Mouse (Mus musculus) limb, embryonic 15.5 days (tissue): Measurements from ENCODE around the gene Lrrc32. TPM values are rescaled to one million over a fixed set of nuclear protein-coding genes. Genes with fewer than 3 reads are reported as not detected.

Experiments used
- ATAC-seq: fragments of 200-750 bp; cut with Nextera tagmentation; 2 replicates; pipeline ENCODE4 v1.8.0; 2017; ENCODE audit warnings: low read depth, moderate TSS enrichment; ENCODE audit not compliant: insufficient number of reproducible peaks, low FRiP score, low TSS enrichment
- H3K27ac ChIP-seq: fragments of 300-500 bp; sonication (generic); 2 replicates; pipeline ENCODE4 v1.5.1; 2015; ENCODE audit warnings: moderate library complexity, mild to moderate bottlenecking, inconsistent platforms
- H3K27me3 ChIP-seq: fragments of 300-500 bp; sonication (generic); 2 replicates; pipeline ENCODE4 v1.6.1; 2015; ENCODE audit warnings: inconsistent platforms
- H3K36me3 ChIP-seq: fragments of 300-500 bp; sonication (generic); 2 replicates; pipeline ENCODE4 v1.6.1; 2015; ENCODE audit warnings: inconsistent platforms
- H3K4me1 ChIP-seq: fragments of 300-500 bp; sonication (generic); 2 replicates; pipeline ENCODE4 v1.6.1; 2015; ENCODE audit warnings: inconsistent platforms
- H3K4me2 ChIP-seq: fragments of 300-500 bp; sonication (generic); 2 replicates; pipeline ENCODE4 v1.6.1; 2015; ENCODE audit warnings: mild to moderate bottlenecking, inconsistent platforms
- H3K4me3 ChIP-seq: fragments of 300-500 bp; sonication (generic); 2 replicates; pipeline ENCODE4 v1.5.1; 2015; ENCODE audit warnings: mild to moderate bottlenecking, inconsistent platforms
- H3K9ac ChIP-seq: fragments of 300-500 bp; sonication (generic); 2 replicates; pipeline ENCODE4 v1.6.1; 2015; ENCODE audit warnings: inconsistent platforms
- H3K9me3 ChIP-seq: fragments of 300-500 bp; sonication (generic); 2 replicates; pipeline ENCODE4 v1.6.1; 2016; ENCODE audit warnings: inconsistent platforms
- WGBS: fragments of 180-500 bp; shearing (Covaris S2); methylation state at CpG from one replicate; pipeline ENCODE4 v1.1.7; 2015; 5-methylcytosine and 5-hydroxymethylcytosine counted together
- polyA plus RNA-seq: library from polyadenylated mRNA; unstranded; fragments of >200 nt; fragmentation: Nextera tagmentation; extraction: Ambion mirVana; gene quantifications from 2 replicates; pipeline ENCODE4 v1.2.1, GENCODE M21; 2015

Gene Lrrc32
- polyA plus RNA-seq, 1 experiment from 2014 or later = 8.8 TPM

DNA sequence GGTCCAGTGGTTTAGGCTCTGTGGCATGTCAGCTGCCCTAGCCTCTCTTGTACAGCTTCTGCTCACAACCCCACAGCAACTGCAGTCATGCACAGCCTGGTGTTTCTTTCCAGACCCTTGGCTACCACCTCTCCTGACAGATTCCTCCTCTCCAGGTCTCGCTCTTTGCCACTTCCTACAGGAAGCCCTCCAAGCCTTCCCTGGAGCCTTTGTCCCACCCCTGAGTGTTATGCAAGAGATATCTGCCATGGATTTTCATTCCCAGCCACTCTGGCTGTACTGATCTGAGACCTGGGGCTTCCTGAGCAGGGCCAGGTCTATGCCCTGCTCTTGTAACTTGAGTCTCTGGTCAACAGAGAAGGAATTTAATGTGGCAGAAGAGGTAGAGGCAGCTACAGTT, 8.6 kb upstream of the Lrrc32 start:
- Histone ChIP-seq H3K36me3 (no peaks in the 10 kb centered on the region), H3K27ac (no peak overlapping the region), H3K9ac (no peak overlapping the region), H3K4me2 (no peak overlapping the region), H3K9me3 (no peaks in the 10 kb centered on the region), H3K4me1 (peaks cover 24% of the 10 kb centered on the region), H3K27me3 (peaks cover 13% of the 10 kb centered on the region), H3K4me3 (no peak overlapping the region)
- WGBS = 88% methylated on average over 1 of the region's 1 CpGs
- no peak for ATAC-seq

DNA sequence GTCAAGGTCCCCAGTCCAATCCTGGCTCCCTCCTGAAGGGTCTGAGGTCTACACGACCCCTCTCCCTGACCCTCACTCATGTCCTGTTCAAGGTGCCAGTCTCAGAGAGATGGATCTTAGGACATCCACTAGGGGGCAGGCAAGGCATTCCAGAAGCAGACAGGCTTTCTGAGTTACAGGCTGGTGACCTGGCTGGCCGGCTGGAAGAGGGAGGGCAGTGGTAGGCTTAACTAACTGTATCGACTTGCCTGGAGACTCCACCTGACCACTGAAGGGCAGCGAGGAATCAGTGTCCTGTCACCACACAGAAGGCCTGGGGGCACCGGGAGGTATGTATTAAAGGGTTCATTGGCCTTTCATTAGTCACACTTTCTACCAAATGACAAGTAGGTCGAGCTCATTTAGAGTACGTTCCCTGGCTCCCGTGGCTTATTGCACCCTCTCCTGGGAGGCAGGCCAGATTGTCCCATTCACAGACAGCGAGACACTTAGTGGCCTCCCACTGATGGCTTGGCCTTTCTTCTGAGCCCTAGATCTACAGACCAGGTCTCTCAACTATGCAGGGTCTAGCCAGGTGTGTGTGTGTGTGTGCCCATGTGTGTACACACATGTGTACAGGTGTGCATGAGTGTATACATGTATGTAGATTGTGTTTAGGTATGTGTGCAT, 7.9 kb upstream of the Lrrc32 start:
- Histone ChIP-seq H3K27ac (no peak overlapping the region), H3K4me2 (no peak overlapping the region), H3K4me3 (no peak overlapping the region), H3K4me1 (peaks cover 24% of the 10 kb centered on the region), H3K27me3 (peaks cover 13% of the 10 kb centered on the region), H3K9me3 (no peaks in the 10 kb centered on the region), H3K9ac (no peak overlapping the region), H3K36me3 (no peaks in the 10 kb centered on the region)
- ATAC-seq = no peak
- WGBS = 21% methylated on average over 9 of the region's 9 CpGs

DNA sequence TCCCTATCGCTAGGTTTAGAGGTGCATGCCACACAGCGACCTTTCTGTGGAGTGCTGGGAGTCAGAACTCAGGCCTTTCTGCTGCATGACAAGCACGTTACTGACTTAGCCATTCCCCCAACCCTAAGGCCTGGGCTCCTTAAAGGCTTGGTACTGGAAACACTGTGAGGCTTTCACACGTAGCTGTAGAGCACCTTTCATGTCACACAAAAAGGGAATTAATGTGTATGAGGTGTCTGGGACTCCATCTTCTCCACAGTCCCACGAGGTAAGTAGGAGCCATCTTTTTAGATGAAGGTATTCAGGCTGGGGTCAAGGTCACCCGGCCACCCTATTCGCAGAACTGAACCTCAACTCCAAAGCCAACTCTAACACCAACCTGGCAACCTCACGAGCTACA, 7.2 kb upstream of the Lrrc32 start:
- no peaks in the 10 kb centered on the region for H3K9me3 ChIP-seq
- H3K27me3 ChIP-seq = peaks cover 13% of the 10 kb centered on the region
- WGBS = 79% methylated on average over 8 of the region's 8 CpGs
- H3K9ac ChIP-seq = no peak overlapping the region
- no peak overlapping the region for H3K4me3 ChIP-seq
- H3K36me3 ChIP-seq = no peaks in the 10 kb centered on the region
- H3K4me2 ChIP-seq = no peak overlapping the region
- peak overlapping the region; percentile 70; the same call in 1 of the 2 replicates for H3K27ac ChIP-seq
- peaks cover 30% of the 10 kb centered on the region for H3K4me1 ChIP-seq
- ATAC-seq = no peak

DNA sequence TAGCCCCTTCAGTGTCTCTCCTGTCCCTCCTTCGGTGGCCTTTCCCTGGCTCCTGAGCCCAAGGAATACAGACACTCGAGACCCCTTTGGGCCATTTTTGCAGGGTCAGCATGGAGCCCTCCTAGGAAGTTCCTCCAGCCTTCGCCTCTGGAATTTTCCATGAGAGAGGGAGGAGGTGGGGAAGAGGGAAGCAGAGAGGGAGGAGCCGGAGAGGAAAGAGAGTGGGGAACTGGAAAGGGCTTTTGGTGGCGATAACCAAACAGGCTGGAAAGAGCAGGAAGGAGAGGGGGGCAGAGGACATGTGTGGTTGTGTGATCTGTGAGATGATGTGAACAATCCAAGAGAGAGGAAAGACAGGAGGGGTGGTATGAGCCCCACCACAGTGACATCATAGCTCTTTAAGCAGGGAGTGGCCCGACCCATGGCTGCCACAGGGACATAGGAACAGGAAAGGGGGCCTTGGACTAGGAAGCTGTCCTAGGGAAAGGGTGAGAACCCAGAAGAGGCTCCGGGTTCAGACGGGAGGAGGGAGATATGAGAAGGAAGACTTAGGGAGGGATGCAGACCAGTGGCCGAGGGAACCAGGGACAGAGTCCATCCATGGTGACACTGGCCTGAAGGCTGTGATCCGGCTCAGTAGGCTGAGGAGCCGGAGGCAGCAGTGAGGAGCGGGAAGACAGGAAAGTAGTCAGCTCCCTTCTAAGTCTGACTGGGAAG, 6.4 kb upstream of the Lrrc32 start:
- Histone ChIP-seq H3K4me2 (no peak overlapping the region), H3K27me3 (peaks cover 13% of the 10 kb centered on the region), H3K4me1 (peaks cover 30% of the 10 kb centered on the region), H3K36me3 (no peaks in the 10 kb centered on the region), H3K4me3 (no peak overlapping the region), H3K9ac (no peak overlapping the region), H3K27ac (peak overlapping the region; percentile 70), H3K9me3 (no peaks in the 10 kb centered on the region)
- 48% methylated on average over 12 of the region's 12 CpGs for WGBS
- peak; percentile 15; the same call in 1 of the 2 replicates for ATAC-seq

DNA sequence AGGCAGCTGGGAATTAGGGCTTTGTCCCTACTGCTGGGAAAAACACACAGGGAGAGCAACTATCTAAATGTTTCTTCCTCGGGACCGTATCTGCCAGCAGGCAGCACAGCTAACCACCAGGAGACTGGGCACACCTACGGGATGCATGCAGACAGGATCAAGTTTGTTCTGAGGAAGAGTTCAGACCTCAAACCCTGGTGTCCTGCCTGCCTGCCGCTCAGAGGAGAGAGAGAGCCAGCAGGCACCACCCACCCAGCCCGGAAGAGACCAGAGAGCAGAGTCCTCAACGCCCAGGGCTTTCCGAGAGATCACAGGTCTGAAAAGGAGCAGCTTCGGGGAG, 5.8 kb upstream of the Lrrc32 start:
- Histone ChIP-seq H3K9ac (no peak overlapping the region), H3K4me1 (peaks cover 30% of the 10 kb centered on the region), H3K27ac (peak overlapping the region; percentile 70), H3K4me2 (no peak overlapping the region), H3K36me3 (no peaks in the 10 kb centered on the region), H3K9me3 (no peaks in the 10 kb centered on the region), H3K4me3 (no peak overlapping the region), H3K27me3 (peaks cover 13% of the 10 kb centered on the region)
- no peak for ATAC-seq
- 32% methylated on average over 8 of the region's 8 CpGs for WGBS

DNA sequence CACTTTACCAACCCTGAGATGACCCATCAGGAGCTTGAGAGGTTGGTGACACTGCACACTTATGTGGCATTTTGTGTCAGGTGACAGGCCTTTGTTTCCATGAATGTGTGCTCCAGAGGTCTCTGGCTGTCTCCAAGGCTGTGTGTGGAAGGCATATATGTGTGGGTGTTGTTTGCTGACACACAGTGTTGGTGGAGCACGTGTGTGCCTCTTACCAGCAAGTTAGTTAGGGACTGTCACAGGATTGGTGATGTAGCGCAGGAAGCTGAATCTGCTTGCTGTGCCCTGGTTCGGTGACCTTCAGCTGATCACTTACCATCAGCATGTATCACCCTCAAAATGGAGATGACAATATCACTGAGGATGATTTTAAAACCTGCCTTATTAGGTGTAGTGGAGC, 4.2 kb upstream of the Lrrc32 start:
- Histone ChIP-seq H3K9me3 (no peaks in the 10 kb centered on the region), H3K4me3 (no peak overlapping the region), H3K9ac (no peak overlapping the region), H3K4me1 (peaks cover 42% of the 10 kb centered on the region), H3K4me2 (no peak overlapping the region), H3K27me3 (peaks cover 13% of the 10 kb centered on the region), H3K36me3 (no peaks in the 10 kb centered on the region), H3K27ac (no peak overlapping the region)
- no peak for ATAC-seq
- WGBS = 83% methylated on average over 3 of the region's 3 CpGs

DNA sequence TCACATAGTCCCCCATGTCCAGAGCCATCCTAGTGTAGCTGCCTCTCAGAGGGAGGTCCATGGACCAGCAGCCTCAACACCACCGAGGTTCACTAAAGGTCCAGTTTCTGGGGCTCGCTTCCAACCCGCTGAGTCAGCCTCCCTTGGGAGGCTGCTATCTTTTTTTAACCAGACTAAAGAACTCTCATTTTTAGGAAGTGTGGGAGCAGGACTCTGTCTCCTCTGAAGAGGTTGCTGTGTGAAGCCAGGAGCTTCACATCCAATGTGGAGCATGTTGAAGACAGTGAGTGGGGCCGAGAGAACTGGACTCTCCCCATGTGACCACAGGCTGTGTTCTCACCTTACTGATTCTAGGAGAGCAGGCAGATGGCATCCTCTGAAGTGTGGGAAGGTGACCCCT, 3.6 kb upstream of the Lrrc32 start:
- WGBS = 79% methylated on average over 4 of the region's 4 CpGs
- Histone ChIP-seq H3K27ac (no peak overlapping the region), H3K27me3 (0 out of 2 replicates have a peak, but pooled peaks cover 9% of the 10 kb centered on the region), H3K4me2 (no peak overlapping the region), H3K4me3 (no peak overlapping the region), H3K4me1 (peaks cover 48% of the 10 kb centered on the region), H3K9ac (no peak overlapping the region), H3K9me3 (no peaks in the 10 kb centered on the region), H3K36me3 (no peaks in the 10 kb centered on the region)
- ATAC-seq = no peak

DNA sequence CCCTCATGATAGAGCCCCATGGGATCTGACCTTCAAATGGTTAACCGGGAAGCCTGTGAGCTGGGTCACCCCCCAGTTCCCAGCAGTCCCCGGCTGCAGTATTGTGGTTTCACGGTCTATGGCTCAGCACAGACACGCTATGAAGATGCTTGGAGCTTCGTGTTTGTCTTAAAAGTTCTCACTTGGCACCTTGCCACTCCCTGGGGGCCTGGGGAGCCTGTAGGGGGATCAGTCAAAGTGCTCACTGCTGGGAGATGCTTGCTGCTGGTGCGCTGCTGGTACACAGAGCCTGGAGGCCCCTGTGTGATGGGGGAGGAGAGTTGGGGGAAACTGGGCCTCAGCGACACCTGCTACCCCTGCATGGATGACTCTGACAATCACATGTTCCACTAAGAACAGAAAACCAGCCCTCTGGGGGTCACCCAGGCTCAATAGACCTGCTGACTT, 2.6 kb upstream of the Lrrc32 start:
- peaks cover 50% of the 10 kb centered on the region for H3K4me1 ChIP-seq
- no peak overlapping the region for H3K27ac ChIP-seq
- H3K9me3 ChIP-seq = no peaks in the 10 kb centered on the region
- H3K9ac ChIP-seq = no peak overlapping the region
- WGBS = 49% methylated on average over 7 of the region's 7 CpGs
- H3K36me3 ChIP-seq = no peaks in the 10 kb centered on the region
- no peak overlapping the region for H3K4me3 ChIP-seq
- no peak overlapping the region for H3K4me2 ChIP-seq
- no peak for ATAC-seq
- 0 out of 2 replicates have a peak, but pooled peaks cover 17% of the 10 kb centered on the region for H3K27me3 ChIP-seq

DNA sequence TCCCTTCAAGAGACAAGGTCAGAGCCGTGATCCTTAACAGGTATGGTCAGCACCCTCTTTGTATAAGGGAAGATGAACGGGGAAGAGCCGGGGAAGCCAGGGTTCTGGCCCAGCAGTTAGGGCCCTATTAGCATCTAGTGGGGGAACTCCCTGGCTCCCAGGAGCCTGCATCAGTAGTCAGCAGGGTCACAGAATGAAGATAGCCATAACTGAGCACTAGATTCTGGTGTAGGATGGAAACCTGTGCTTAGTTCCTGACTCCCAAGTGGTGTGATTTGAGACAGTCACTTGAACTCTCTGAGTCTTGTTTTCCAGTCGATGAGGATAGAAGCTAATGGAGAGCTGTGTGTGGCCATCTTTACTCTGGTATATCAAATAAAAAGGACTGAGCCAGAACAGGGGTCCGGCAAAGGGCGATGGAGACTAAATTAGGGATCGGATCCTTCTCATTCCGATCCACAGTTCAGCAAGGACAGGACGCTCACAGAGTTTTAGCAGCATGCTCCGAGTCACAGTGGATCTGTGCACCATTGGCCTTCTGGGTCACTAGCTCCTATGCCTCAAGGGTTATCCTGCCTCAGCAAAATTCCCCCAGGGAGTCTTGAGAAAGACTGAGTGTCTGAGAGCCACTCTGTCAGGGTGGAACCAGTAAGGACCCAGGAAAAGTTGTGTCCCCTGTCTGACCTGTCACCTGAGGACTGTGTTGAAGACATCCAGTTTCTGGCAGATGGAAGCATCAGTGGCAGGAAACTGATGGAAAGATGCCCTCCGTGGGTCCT, 1.7 kb upstream of the Lrrc32 start:
- 0 out of 2 replicates have a peak, but pooled peaks cover 17% of the 10 kb centered on the region for H3K27me3 ChIP-seq
- H3K27ac ChIP-seq = no peak overlapping the region
- no peak overlapping the region for H3K4me2 ChIP-seq
- 88% methylated on average over 11 of the region's 11 CpGs for WGBS
- H3K4me3 ChIP-seq = no peak overlapping the region
- ATAC-seq = no peak
- no peaks in the 10 kb centered on the region for H3K9me3 ChIP-seq
- H3K4me1 ChIP-seq = peaks cover 44% of the 10 kb centered on the region
- H3K36me3 ChIP-seq = no peaks in the 10 kb centered on the region
- no peak overlapping the region for H3K9ac ChIP-seq

DNA sequence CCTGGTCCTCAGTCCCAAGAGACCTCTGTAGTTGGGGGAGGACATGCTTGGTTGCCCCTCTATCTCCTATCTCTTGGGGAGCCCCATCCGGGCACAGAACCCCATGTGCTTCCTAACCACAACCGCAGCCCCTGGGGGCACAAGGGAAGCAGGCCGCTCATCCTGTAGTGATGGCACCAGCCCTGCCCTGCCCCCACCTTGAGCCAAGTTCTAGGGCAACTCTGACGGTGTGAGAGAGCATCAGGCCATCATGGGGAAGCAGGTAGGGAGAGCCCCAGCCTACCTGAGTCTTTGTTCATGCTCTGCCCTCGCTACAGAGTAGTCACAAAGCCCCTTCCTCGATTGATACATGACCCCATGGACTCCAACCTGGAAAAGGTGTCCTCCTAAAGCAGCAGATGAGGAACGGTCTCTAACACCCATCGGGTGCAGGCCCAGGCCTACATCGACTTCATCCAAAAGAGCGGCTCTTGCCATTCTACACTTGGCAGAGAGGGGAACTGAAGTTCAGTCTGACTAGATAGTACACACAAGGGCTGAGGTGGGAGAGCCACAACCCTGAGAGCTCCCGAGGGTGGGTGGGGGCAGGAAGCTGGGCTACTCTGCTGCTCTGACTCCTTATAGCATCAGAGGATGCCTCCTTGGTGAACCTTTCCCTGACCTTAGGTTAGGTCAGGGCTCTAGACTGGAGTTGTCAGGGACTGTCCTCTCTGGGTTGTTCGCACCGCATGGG, 519 bp upstream of the Lrrc32 start:
- ATAC-seq = no peak
- Histone ChIP-seq H3K27ac (no peak overlapping the region), H3K9me3 (no peaks in the 10 kb centered on the region), H3K36me3 (no peaks in the 10 kb centered on the region), H3K4me2 (no peak overlapping the region), H3K4me1 (peaks cover 40% of the 10 kb centered on the region), H3K4me3 (no peak overlapping the region), H3K27me3 (0 out of 2 replicates have a peak, but pooled peaks cover 17% of the 10 kb centered on the region), H3K9ac (no peak overlapping the region)
- WGBS = 86% methylated on average over 13 of the region's 13 CpGs

DNA sequence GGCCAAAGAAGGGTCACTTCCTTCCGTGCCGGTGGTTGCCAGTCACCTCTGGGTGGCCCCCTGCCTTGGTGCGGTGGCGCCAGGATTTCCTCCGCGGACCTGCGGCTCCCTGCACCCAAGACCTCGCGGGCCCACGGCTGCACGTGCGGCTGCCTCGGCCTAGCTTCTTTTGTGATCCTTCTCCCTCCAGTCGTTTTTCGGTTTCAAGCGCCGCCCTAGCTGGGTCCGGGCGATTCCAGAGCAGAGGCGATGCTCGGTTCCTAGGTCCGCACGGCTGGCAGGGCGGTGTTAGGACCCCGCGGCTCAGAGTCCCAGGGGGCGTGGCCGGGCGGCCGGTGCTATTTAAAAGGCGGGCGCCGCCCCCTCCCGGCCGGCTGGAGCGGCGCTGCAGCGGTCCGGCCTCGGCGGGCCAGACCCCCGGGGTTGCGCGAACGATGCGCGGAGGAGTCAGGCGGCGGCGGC, 571 bp downstream of the Lrrc32 start:
- 0 out of 2 replicates have a peak, but pooled peaks cover 17% of the 10 kb centered on the region for H3K27me3 ChIP-seq
- H3K27ac ChIP-seq = no peak overlapping the region
- H3K9ac ChIP-seq = peak overlapping the region; percentile 41
- no peaks in the 10 kb centered on the region for H3K9me3 ChIP-seq
- no peaks in the 10 kb centered on the region for H3K36me3 ChIP-seq
- peaks cover 44% of the 10 kb centered on the region for H3K4me1 ChIP-seq
- peak overlapping the region; percentile 54 for H3K4me3 ChIP-seq
- WGBS = 1% methylated on average over 44 of the region's 50 CpGs
- ATAC-seq = peak; percentile 66
- peak overlapping the region; percentile 93 for H3K4me2 ChIP-seq
